Mouse (Mus musculus) bone marrow, adult 2 months (tissue): ENCODE measurements around the gene Pik3ip1.

Source experiments
- CTCF ChIP-seq: fragments of 200-500 bp; IDR thresholded peaks from 2 replicates; pipeline ENCODE4 v1.5.1; 2011; ENCODE audit warnings: low read length, control low read depth; ENCODE audit not compliant: control insufficient read depth, insufficient read depth
- POLR2A ChIP-seq: fragments of 200-500 bp; IDR thresholded peaks from 2 replicates; pipeline ENCODE4 v1.6.1; 2011; ENCODE audit warnings: low read depth, mild to moderate bottlenecking, control low read depth, low read length, borderline replicate concordance; ENCODE audit not compliant: control insufficient read depth

- TF ChIP-seq CTCF (0 out of 2 replicates have a peak, but pooled peaks have one; percentile 4), POLR2A (peak; percentile 74; the same call in 1 of the 2 replicates)
Measured at GRCm38 (mm10) chr11:3288521-3289301, 41.5 kb upstream of the Pik3ip1 start, which contains the start of gene Patz1.
